Comparison of ENCODE assay signal across 22 mouse cellular contexts in the genomic region with DNA sequence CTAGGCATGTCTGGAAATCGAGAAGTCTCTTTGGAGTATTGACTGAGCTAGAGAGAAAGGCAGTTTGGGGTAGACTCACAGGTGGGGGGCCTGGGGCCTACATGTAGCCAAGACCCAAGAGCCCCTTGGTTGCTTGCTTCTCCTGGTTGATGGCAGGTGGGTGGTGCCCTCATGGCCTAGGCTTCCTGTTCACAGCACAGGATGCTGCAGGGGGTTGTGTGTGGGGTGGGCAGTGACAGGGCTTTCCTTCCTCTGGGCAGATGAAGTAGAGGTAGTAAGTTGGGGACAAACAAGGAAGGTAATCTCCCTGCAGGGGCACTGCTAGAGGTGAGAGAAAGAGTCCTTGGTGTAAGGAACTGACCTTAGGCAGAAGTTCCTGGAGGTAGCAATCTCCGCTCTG. TPM values are rescaled to one million over a fixed set of nuclear protein-coding genes. Genes with fewer than 3 reads are reported as not detected.
A peak's percentile ranks its signal among the peaks of the same experiment; 100 is the strongest.
DNase-seq lines count a peak whose midpoint lies in the region; ATAC-seq and TF ChIP-seq lines count a peak whose summit lies in the region.
"Had no signal": no experiment of that assay in that cellular context is flagged by ENCODE, and none has a peak within 500 bp of the region (broad histone marks: within the 10 kb centered on the region; RNA-seq: fewer than 3 reads in every experiment).

No protein-coding gene starts in this region.

- no peaks in the 10 kb centered on the region for H3K27me3 ChIP-seq in spleen, adult 2 months (ENCODE audit: control insufficient read depth, insufficient read depth, low read length)
- H3K27me3 ChIP-seq in embryonic facial prominence, embryonic 15.5 days: no peaks in the 10 kb centered on the region

- TF ChIP-seq POLR2A in spleen, adult 2 months (IDR thresholded peaks at IDR 0.05; ENCODE audit: low read depth, low read length): no peak

- no peak overlapping the region for H3K4me2 ChIP-seq in embryonic facial prominence, embryonic 15.5 days (replicated peaks)
- H3K4me2 ChIP-seq: lung, embryonic 14.5 days had no signal

- no peaks in the 10 kb centered on the region; the same call in 1 of the 2 replicates for H3K4me1 ChIP-seq in spleen, adult 2 months (ENCODE audit: control insufficient read depth, insufficient read depth, insufficient read length)
- H3K4me1 ChIP-seq in embryonic facial prominence, embryonic 15.5 days: peaks cover 85% of the 10 kb centered on the region

- no peak overlapping the region for H3K4me3 ChIP-seq in spleen, adult 2 months (ENCODE audit: extremely low read depth, insufficient read depth, insufficient read length)
- H3K4me3 ChIP-seq in embryonic facial prominence, embryonic 15.5 days (replicated peaks): no peak overlapping the region
- H3K4me3 ChIP-seq: myocyte had no signal

- H3K36me3 ChIP-seq in spleen, adult 2 months (ENCODE audit: control insufficient read depth, insufficient read depth, low read length): no peaks in the 10 kb centered on the region
- no peaks in the 10 kb centered on the region for H3K36me3 ChIP-seq in embryonic facial prominence, embryonic 15.5 days
- H3K36me3 ChIP-seq: G1E had no signal

- TF ChIP-seq CTCF in spleen, adult 2 months (IDR thresholded peaks at IDR 0.05; ENCODE audit: extremely low read depth, insufficient read depth, insufficient read length, insufficient replicate concordance): no peak

- H3K9me3 ChIP-seq in embryonic facial prominence, embryonic 15.5 days (replicated peaks): no peaks in the 10 kb centered on the region
- H3K9me3 ChIP-seq: G1E had no signal

- H3K9ac ChIP-seq in embryonic facial prominence, embryonic 15.5 days: no peak overlapping the region
- H3K9ac ChIP-seq: lung, embryonic 14.5 days had no signal

- peak overlapping the region; percentile 30 for H3K27ac ChIP-seq in spleen, adult 2 months (ENCODE audit: insufficient read depth, low read length)
- H3K27ac ChIP-seq in embryonic facial prominence, embryonic 15.5 days (replicated peaks): peak overlapping the region; percentile 71

- WGBS in spleen, adult 2 months: 55% methylated on average over 2 of the region's 2 CpGs
- 80% methylated on average over 2 of the region's 2 CpGs for WGBS in embryonic facial prominence, embryonic 15.5 days

- ATAC-seq in embryonic facial prominence, embryonic 15.5 days (ENCODE audit: insufficient number of reproducible peaks, low FRiP score, low TSS enrichment, low read depth): no peak
- ATAC-seq: forebrain, embryonic 14.5 days had no signal

- DNase-seq in spleen, adult 2 months (ENCODE audit: low read depth in 1 of 2, low spot score in 2 of 2): no peak
- DNase-seq in spleen, adult 12 weeks (ENCODE audit: low spot score): no peak
- peak; percentile 63 to 74 for DNase-seq in thymus, adult 18-20 months
- DNase-seq in left cerebral cortex, adult 18-20 months (ENCODE audit: low spot score in 2 of 2): no peak
- no peak for DNase-seq in kidney, adult 18-20 months
- no peak for DNase-seq in urinary bladder, postnatal 4 days (ENCODE audit: low spot score in 2 of 2)
- DNase-seq: adrenal gland, postnatal 10 days; cerebellum, postnatal 25 days; kidney, postnatal 14 days; left cerebral cortex, postnatal 4 days; lung, embryonic 14.5 days had no signal

RNA-seq across cellular contexts. Expression of a gene that starts 27.7 kb away (rescaled TPM):
- polyA plus RNA-seq in spleen, adult 2 months (2012; rRNA removed): 167 and 196 TPM in 2 replicates
- 111 and 125 TPM in 2 replicates for polyA plus RNA-seq in embryonic facial prominence, embryonic 15.5 days (2015; fragmentation: Nextera tagmentation; extraction: Ambion mirVana)
- total RNA-seq in left cerebral cortex, adult 18-20 months (2021): 10 to 100 TPM; 65.1 to 72.0 TPM

RNA-seq across cellular contexts. Expression of a gene that starts 34.4 kb away (rescaled TPM):
- not detected in 2 replicates for polyA plus RNA-seq in spleen, adult 2 months (2012; rRNA removed)
- not detected in 2 replicates for polyA plus RNA-seq in embryonic facial prominence, embryonic 15.5 days (2015; fragmentation: Nextera tagmentation; extraction: Ambion mirVana)
- total RNA-seq in left cerebral cortex, adult 18-20 months (2021): not detected
- total RNA-seq: adrenal gland, postnatal 10 days; G1E; gastrocnemius, adult 18-20 months; heart, adult 18-20 months; heart, postnatal 25 days; layer of hippocampus, postnatal 14 days; left cerebral cortex, postnatal 4 days; megakaryocyte-erythroid progenitor cell, adult 5-6 weeks had no signal
- polyA plus RNA-seq: embryonic facial prominence, embryonic 14.5 days; forebrain, embryonic 14.5 days; G1E; intestine, embryonic 14.5 days; lung, embryonic 14.5 days; myocyte had no signal

RNA-seq across cellular contexts. Expression of a gene that starts 35.6 kb away (rescaled TPM):
- polyA plus RNA-seq in spleen, adult 2 months (2012; rRNA removed): 34.6 and 39.6 TPM in 2 replicates
- polyA plus RNA-seq in embryonic facial prominence, embryonic 15.5 days (2015; fragmentation: Nextera tagmentation; extraction: Ambion mirVana): 26.0 and 30.3 TPM in 2 replicates
- total RNA-seq in left cerebral cortex, adult 18-20 months (2021): 10 to 100 TPM; 17.8 to 19.1 TPM

RNA-seq across cellular contexts. Expression of a gene that starts 52.2 kb away (rescaled TPM):
- 22.7 and 27.7 TPM in 2 replicates for polyA plus RNA-seq in spleen, adult 2 months (2012; rRNA removed)
- polyA plus RNA-seq in embryonic facial prominence, embryonic 15.5 days (2015; fragmentation: Nextera tagmentation; extraction: Ambion mirVana): 31.7 and 32.2 TPM in 2 replicates
- total RNA-seq in left cerebral cortex, adult 18-20 months (2021): 1 to 10 TPM; 1.6 to 2.5 TPM

Comparison
In these comparisons a context has a peak if more than half of its experiments do, and no peak if none do; other contexts are left out.
1. DNase-seq: peak in thymus, adult 18-20 months (2 of 2); none in spleen, adult 2 months (0 of 2), spleen, adult 12 weeks (single experiment), left cerebral cortex, adult 18-20 months (0 of 2), kidney, adult 18-20 months (single experiment) and urinary bladder, postnatal 4 days (0 of 2).